Mouse (Mus musculus): Measurements from ENCODE around the gene Doc2b.

- TF ChIP-seq CTCF (IDR thresholded peaks at IDR 0.05) (no peak), EP300 (IDR thresholded peaks at IDR 0.05) (no peak)
These were observed 55.6 kb downstream of the Doc2b start for GRCm38 (mm10) chr11:75740204-75740603.

Data from lung, postnatal 0 days (tissue).